8 mouse cellular contexts compared by ENCODE assay signal in genomic region chr5:144963817-144964261, GRCm38 (mm10). TPM values are rescaled to one million over a fixed set of nuclear protein-coding genes. Genes with fewer than 3 reads are reported as not detected.
A peak's percentile ranks its signal among the peaks of the same experiment; 100 is the strongest.
DNase-seq lines count a peak whose midpoint lies in the region; ATAC-seq and TF ChIP-seq lines count a peak whose summit lies in the region.

No protein-coding gene starts in this region.

- no peak for TF ChIP-seq CTCF in E14TG2a.4 (conservative IDR thresholded peaks at IDR 0.05; ENCODE audit: low read length)
- TF ChIP-seq CTCF in bone marrow macrophage, adult 2 months (IDR thresholded peaks at IDR 0.05; ENCODE audit: low read depth, low read length): no peak
- TF ChIP-seq CTCF in thymus, adult 2 months (IDR thresholded peaks at IDR 0.05; ENCODE audit: borderline replicate concordance, control insufficient read depth, extremely low read depth, insufficient read depth, low read length, poor library complexity): no peak

- peak; percentile 52 for DNase-seq in forebrain, embryonic 14.5 days (ENCODE audit: low spot score)
- peak; percentile 56 to 76 for DNase-seq in heart, postnatal 14 days
- DNase-seq in kidney, postnatal 25 days: peak; percentile 69 to 77
- peak; percentile 75 to 82 for DNase-seq in lung, adult 18-20 months
- DNase-seq in thymus, adult 2 months: peak; percentile 66

- peaks cover 70% of the 10 kb centered on the region for H3K4me1 ChIP-seq in E14TG2a.4 (replicated peaks; ENCODE audit: low read depth, low read length)
- H3K4me1 ChIP-seq in bone marrow macrophage, adult 2 months (ENCODE audit: control insufficient read depth, insufficient read depth, low read length): peaks cover 23% of the 10 kb centered on the region
- H3K4me1 ChIP-seq in forebrain, embryonic 14.5 days (ENCODE audit: control insufficient read depth, insufficient read depth, low read length): peaks cover 8% of the 10 kb centered on the region; the same call in 1 of the 2 replicates
- peaks cover 28% of the 10 kb centered on the region for H3K4me1 ChIP-seq in neural tube, embryonic 12.5 days
- H3K4me1 ChIP-seq in thymus, adult 2 months (replicated peaks; ENCODE audit: control insufficient read depth, insufficient read depth, low read length): peaks cover 24% of the 10 kb centered on the region

- 4% methylated on average over 13 of the region's 13 CpGs for WGBS in forebrain, embryonic 14.5 days
- WGBS in neural tube, embryonic 12.5 days: 7% methylated on average over 13 of the region's 13 CpGs
- WGBS in thymus, adult 2 months: 34% methylated on average over 13 of the region's 13 CpGs

- peak overlapping the region; percentile 68 for H3K4me3 ChIP-seq in E14TG2a.4 (replicated peaks; ENCODE audit: low read length)
- peak overlapping the region; percentile 22 for H3K4me3 ChIP-seq in bone marrow macrophage, adult 2 months (ENCODE audit: insufficient read depth, low read length)
- peak overlapping the region; percentile 16 for H3K4me3 ChIP-seq in forebrain, embryonic 14.5 days (ENCODE audit: low read depth, low read length)
- H3K4me3 ChIP-seq in neural tube, embryonic 12.5 days: peak overlapping the region; percentile 5; the same call in 1 of the 2 replicates
- no peak overlapping the region for H3K4me3 ChIP-seq in thymus, adult 2 months (ENCODE audit: control insufficient read depth, insufficient read depth, low read length)

- peaks cover 20% of the 10 kb centered on the region; the same call in 1 of the 2 replicates for H3K36me3 ChIP-seq in E14TG2a.4 (ENCODE audit: insufficient read depth, low read length)
- H3K36me3 ChIP-seq in forebrain, embryonic 14.5 days (ENCODE audit: control insufficient read depth, insufficient read depth, low read length): no peaks in the 10 kb centered on the region
- H3K36me3 ChIP-seq in neural tube, embryonic 12.5 days: no peaks in the 10 kb centered on the region
- H3K36me3 ChIP-seq in thymus, adult 2 months (ENCODE audit: control insufficient read depth, insufficient read depth, low read length): no peaks in the 10 kb centered on the region

- H3K4me2 ChIP-seq in forebrain, embryonic 14.5 days (ENCODE audit: low read length): peak overlapping the region; percentile 55
- H3K4me2 ChIP-seq in neural tube, embryonic 12.5 days (replicated peaks): peak overlapping the region; percentile 72

- no peak for ATAC-seq in forebrain, embryonic 14.5 days
- no peak for ATAC-seq in neural tube, embryonic 12.5 days (ENCODE audit: low FRiP score, low read depth)

- TF ChIP-seq POLR2A in bone marrow macrophage, adult 2 months (IDR thresholded peaks at IDR 0.05; ENCODE audit: borderline replicate concordance, low read depth, low read length): no peak
- TF ChIP-seq POLR2A in thymus, adult 2 months (IDR thresholded peaks at IDR 0.05; ENCODE audit: control insufficient read depth, extremely low read depth, insufficient read depth, low read length, poor library complexity): no peak

- peaks cover 11% of the 10 kb centered on the region for H3K27me3 ChIP-seq in E14TG2a.4 (ENCODE audit: insufficient read depth, low read length)
- H3K27me3 ChIP-seq in forebrain, embryonic 14.5 days (replicated peaks; ENCODE audit: control insufficient read depth, insufficient read depth, low read length): no peaks in the 10 kb centered on the region; the same call in 1 of the 2 replicates
- peaks cover 4% of the 10 kb centered on the region for H3K27me3 ChIP-seq in neural tube, embryonic 12.5 days (replicated peaks)
- no peaks in the 10 kb centered on the region for H3K27me3 ChIP-seq in thymus, adult 2 months (ENCODE audit: control insufficient read depth, insufficient read depth, low read length)

- peak overlapping the region; percentile 40; the same call in 1 of the 2 replicates for H3K9ac ChIP-seq in forebrain, embryonic 14.5 days (ENCODE audit: low read length)
- H3K9ac ChIP-seq in neural tube, embryonic 12.5 days: peak overlapping the region; percentile 26; the same call in 1 of the 2 replicates

- no peaks in the 10 kb centered on the region for H3K9me3 ChIP-seq in E14TG2a.4 (ENCODE audit: low read length)
- no peaks in the 10 kb centered on the region for H3K9me3 ChIP-seq in forebrain, embryonic 14.5 days (replicated peaks; ENCODE audit: control insufficient read depth, low read length)
- no peaks in the 10 kb centered on the region for H3K9me3 ChIP-seq in neural tube, embryonic 12.5 days

- peak overlapping the region; percentile 28; the same call in 1 of the 2 replicates for H3K27ac ChIP-seq in bone marrow macrophage, adult 2 months (ENCODE audit: insufficient read depth, low read depth, low read length)
- 0 out of 2 replicates have a peak overlapping the region, but pooled peaks have one; percentile 39 for H3K27ac ChIP-seq in forebrain, embryonic 14.5 days (ENCODE audit: low read depth, low read length)
- no peak overlapping the region for H3K27ac ChIP-seq in neural tube, embryonic 12.5 days
- H3K27ac ChIP-seq in thymus, adult 2 months (ENCODE audit: control insufficient read depth, insufficient read depth, low read length): peak overlapping the region; percentile 66; the same call in 1 of the 2 replicates

- intact Hi-C loops in heart, postnatal 14 days (cut with DNase I): no loop called here

RNA-seq across cellular contexts. Expression of gene Smurf1, which starts 1.8 kb away (rescaled TPM):
- polyA plus RNA-seq in bone marrow macrophage, adult 2 months (2012; ENCODE audit: insufficient read depth, insufficient read length, missing spikeins): 9.4 and 11.5 TPM in 2 replicates
- polyA plus RNA-seq in forebrain, embryonic 14.5 days (2014; fragmentation: Nextera tagmentation; extraction: Ambion mirVana): 16.5 and 22.7 TPM in 2 replicates
- total RNA-seq in heart, postnatal 14 days (2021): 10 to 100 TPM; 23.7 to 25.4 TPM
- polyA plus RNA-seq in neural tube, embryonic 12.5 days (2016; fragmentation: Nextera tagmentation; extraction: Ambion mirVana): 26.5 and 30.2 TPM in 2 replicates
- polyA plus RNA-seq in thymus, adult 2 months (2012; rRNA removed): 33.6 and 34.4 TPM in 2 replicates
